Mouse (Mus musculus) CH12.LX (cell line): ENCODE results near the gene Ccdc6. TPM values are rescaled to one million over a fixed set of nuclear protein-coding genes. Genes with fewer than 3 reads are reported as not detected.

ENCODE experiments used
- DNase-seq: peaks from one replicate; pipeline ENCODE4 v3.0.0-alpha.2; 2013; ENCODE audit errors: extremely low read depth
- H3K27ac ChIP-seq: 2 replicates; pipeline ENCODE4 v1.5.1; 2012; ENCODE audit warnings: low read depth, mild to moderate bottlenecking, control low read depth, moderate library complexity; ENCODE audit not compliant: insufficient read depth
- H3K27me3 ChIP-seq: replicated peaks from 2 replicates; pipeline ENCODE3; 2012; ENCODE audit warnings: inconsistent platforms
- H3K36me3 ChIP-seq, 2 experiments: replicated peaks in 1 of 2; 2 replicates each; pipeline versions ENCODE3 to v1.6.1; 2012; ENCODE audit warnings: inconsistent platforms in 1 of 2, low read length in 1 of 2, mild to moderate bottlenecking in 1 of 2, mixed read lengths in 1 of 2, moderate library complexity in 1 of 2; ENCODE audit not compliant: control insufficient read depth in 1 of 2, insufficient read depth in 1 of 2
- H3K4me1 ChIP-seq, 2 experiments: 2 replicates each; pipeline ENCODE4 v1.6.1; 2012; ENCODE audit warnings: inconsistent platforms in 1 of 2, moderate library complexity in 1 of 2; ENCODE audit not compliant: insufficient read depth in 2 of 2, control insufficient read depth in 1 of 2
- H3K4me2 ChIP-seq: 2 replicates; pipeline ENCODE4 v1.6.1; 2012; ENCODE audit warnings: low read depth, mild to moderate bottlenecking, control low read depth; ENCODE audit not compliant: poor library complexity, insufficient read depth, severe bottlenecking
- H3K4me3 ChIP-seq, 3 experiments: fragments of 150-350 bp in 1 of 3; sonication (generic) in 1 of 3; replicated peaks in 1 of 3; 2 replicates each; pipeline versions ENCODE3 to v1.5.1; 2011 to 2012; ENCODE audit warnings: low read depth in 2 of 3, low read length in 2 of 3, mild to moderate bottlenecking in 2 of 3, moderate library complexity in 2 of 3, control low read depth in 1 of 3, improper control_type of control experiment in 1 of 3, inconsistent platforms in 1 of 3, mixed read lengths in 1 of 3; ENCODE audit not compliant: poor library complexity in 1 of 3
- H3K79me2 ChIP-seq: replicated peaks from 2 replicates; pipeline ENCODE4 v1.6.1; 2012; ENCODE audit warnings: mild to moderate bottlenecking, moderate library complexity; ENCODE audit not compliant: control insufficient read depth, poor library complexity, insufficient read depth, severe bottlenecking; ENCODE audit errors: extremely low read depth
- H3K9ac ChIP-seq: 2 replicates; pipeline ENCODE4 v1.6.1; 2012; ENCODE audit warnings: low read depth, mild to moderate bottlenecking, control low read depth, moderate library complexity; ENCODE audit not compliant: insufficient read depth
- H3K9me3 ChIP-seq: replicated peaks from 2 replicates; pipeline ENCODE3; 2012; ENCODE audit warnings: low read length, inconsistent platforms, mixed read lengths
- CTCF ChIP-seq, 2 experiments: IDR thresholded peaks in 1 of 2; conservative IDR thresholded peaks in 1 of 2; 2 replicates each; pipeline ENCODE4 v1.5.1; 2011 to 2012; ENCODE audit warnings: low read depth in 2 of 2, low read length in 2 of 2, improper control_type of control experiment in 1 of 2, inconsistent platforms in 1 of 2, mild to moderate bottlenecking in 1 of 2, moderate library complexity in 1 of 2
- E2F4 ChIP-seq: IDR thresholded peaks from 2 replicates; pipeline ENCODE4 v1.6.1; 2011; ENCODE audit warnings: low read depth, low read length, improper control_type of control experiment; ENCODE audit not compliant: insufficient replicate concordance
- EP300 ChIP-seq: IDR thresholded peaks from 2 replicates; pipeline ENCODE4 v1.6.1; 2011; ENCODE audit warnings: low read length, improper control_type of control experiment
- ETS1 ChIP-seq: conservative IDR thresholded peaks from 2 replicates; pipeline ENCODE4 v1.6.1; 2012; ENCODE audit warnings: low read depth, mild to moderate bottlenecking, inconsistent platforms, low read length, improper control_type of control experiment, moderate library complexity
- GABPA ChIP-seq: IDR thresholded peaks from 2 replicates; pipeline ENCODE4 v1.6.1; 2012; ENCODE audit warnings: low read depth, low read length, improper control_type of control experiment, inconsistent platforms; ENCODE audit not compliant: insufficient replicate concordance
- HCFC1 ChIP-seq: IDR thresholded peaks from 2 replicates; pipeline ENCODE4 v1.6.1; 2012; ENCODE audit warnings: low read depth, mild to moderate bottlenecking, inconsistent platforms, low read length, improper control_type of control experiment
- IRF4 ChIP-seq: IDR thresholded peaks from 2 replicates; pipeline ENCODE4 v1.6.1; 2014; ENCODE audit warnings: low read depth, mild to moderate bottlenecking, inconsistent platforms, low read length, improper control_type of control experiment
- MAZ ChIP-seq: IDR thresholded peaks from 2 replicates; pipeline ENCODE4 v1.6.1; 2012; ENCODE audit warnings: low read depth, mild to moderate bottlenecking, inconsistent platforms, low read length, improper control_type of control experiment, moderate library complexity
- MEF2A ChIP-seq: IDR thresholded peaks from 2 replicates; pipeline ENCODE4 v1.6.1; 2014; ENCODE audit warnings: low read depth, mild to moderate bottlenecking, inconsistent platforms, low read length, improper control_type of control experiment, borderline replicate concordance
- NELFE ChIP-seq: IDR thresholded peaks from 2 replicates; pipeline ENCODE4 v1.6.1; 2011; ENCODE audit warnings: low read depth, low read length, improper control_type of control experiment
- NRF1 ChIP-seq: IDR thresholded peaks from 2 replicates; pipeline ENCODE4 v1.6.1; 2014; ENCODE audit warnings: low read depth, mild to moderate bottlenecking, inconsistent platforms, low read length, improper control_type of control experiment, moderate library complexity
- PAX5 ChIP-seq: IDR thresholded peaks from 2 replicates; pipeline ENCODE4 v1.6.1; 2012; ENCODE audit warnings: low read length, inconsistent platforms, mixed read lengths
- POLR2AphosphoS2 ChIP-seq: IDR thresholded peaks from 2 replicates; pipeline ENCODE4 v1.6.1; 2011; ENCODE audit warnings: low read depth, low read length, improper control_type of control experiment
- SMC3 ChIP-seq: IDR thresholded peaks from 2 replicates; pipeline ENCODE4 v1.6.1; 2011; ENCODE audit warnings: low read depth, low read length, improper control_type of control experiment
- TBP ChIP-seq: conservative IDR thresholded peaks from 2 replicates; pipeline ENCODE4 v1.6.1; 2011; ENCODE audit warnings: low read depth, low read length, improper control_type of control experiment
- TCF12 ChIP-seq: IDR thresholded peaks from 2 replicates; pipeline ENCODE4 v1.6.1; 2014; ENCODE audit warnings: low read depth, mild to moderate bottlenecking, inconsistent platforms, low read length, improper control_type of control experiment
- USF2 ChIP-seq: conservative IDR thresholded peaks from 2 replicates; pipeline ENCODE4 v1.6.1; 2011; ENCODE audit warnings: low read depth, low read length, improper control_type of control experiment
- ZC3H11A ChIP-seq: IDR thresholded peaks from 2 replicates; pipeline ENCODE4 v1.6.1; 2012; ENCODE audit warnings: low read depth, mild to moderate bottlenecking, inconsistent platforms, low read length, improper control_type of control experiment
- ZKSCAN1 ChIP-seq: IDR thresholded peaks from 2 replicates; pipeline ENCODE4 v1.6.1; 2012; ENCODE audit warnings: low read depth, inconsistent platforms, low read length, improper control_type of control experiment, borderline replicate concordance
- ZNF384 ChIP-seq: IDR thresholded peaks from 2 replicates; pipeline ENCODE4 v1.6.1; 2012; ENCODE audit warnings: low read depth, low read length, improper control_type of control experiment, inconsistent platforms
- dilution Hi-C: fragments of 300-500 bp; cut with MboI; formaldehyde crosslinking; loops from 2 replicates; pipeline ENCODE4 v1.14.3; 2020; ENCODE audit warnings: low sequenced_read_pairs; ENCODE audit not compliant: extremely low pct_unique_long_range_greater_than_20kb, extremely low pct_ligation_motif_present
- in situ Hi-C: fragments of 300-500 bp; cut with MboI; formaldehyde crosslinking; loops from 3 replicates; pipeline ENCODE4 v1.14.3; 2019; ENCODE audit warnings: low sequenced_read_pairs, low pct_ligation_motif_present, low pct_unique_long_range_greater_than_20kb, mixed read lengths
- polyA plus RNA-seq: library from polyadenylated mRNA; unstranded; fragments of >175 nt; gene quantifications from 2 replicates; pipeline ENCODE4 v1.2.1, GENCODE M21; 2012; ENCODE audit warnings: low read depth; ENCODE audit not compliant: insufficient read length
- total RNA-seq, 2 experiments: library from RNA; depleted of rRNA; stranded (reverse); fragments of 300-350 nt in 1 of 2; fragments of >200 nt in 1 of 2; gene quantifications; 2 replicates each; pipeline ENCODE4 v1.2.3; 2012 to 2014

The Ccdc6 gene
- total and polyA plus RNA-seq, 3 experiments = 19.7 to 36.7 (median 33.5) TPM

DNA sequence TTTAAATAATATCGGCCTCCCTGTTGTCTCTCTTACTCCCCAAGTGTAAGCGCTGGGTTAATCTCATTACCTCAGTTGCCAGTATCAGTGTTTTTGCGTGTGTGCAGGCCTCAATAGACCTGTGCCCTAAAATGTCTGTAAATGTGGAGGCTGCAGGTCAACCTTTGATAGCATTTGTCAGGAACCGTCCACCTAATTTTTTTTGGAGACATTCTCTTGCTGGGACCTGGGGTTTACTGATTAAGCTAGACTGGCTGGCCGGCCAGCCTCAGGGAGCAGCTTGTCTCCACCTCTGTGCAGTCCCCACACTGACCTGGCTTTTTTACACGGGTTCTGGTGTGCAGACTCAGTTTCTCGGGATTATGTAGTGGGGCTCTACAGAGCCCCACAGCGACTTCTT is 30.4 kb downstream of the Ccdc6 start:
- peaks cover 5% of the 10 kb centered on the region for H3K9me3 ChIP-seq
- H3K4me3 ChIP-seq = no peak overlapping the region
- no peak overlapping the region for H3K4me2 ChIP-seq
- no peak overlapping the region for H3K27ac ChIP-seq
- in situ Hi-C loops = no loop called here
- no peaks in the 10 kb centered on the region for H3K27me3 ChIP-seq
- peaks cover 0 to 57% of the 10 kb centered on the region in 2 experiments for H3K36me3 ChIP-seq
- H3K9ac ChIP-seq = no peak overlapping the region
- dilution Hi-C loops = no loop called here
- TF ChIP-seq ZKSCAN1 = no peak
- no peak for TF ChIP-seq TBP
- TF ChIP-seq SMC3 = no peak
- no peak for TF ChIP-seq ZNF384
- no peak for TF ChIP-seq POLR2AphosphoS2
- TF ChIP-seq HCFC1 = no peak
- TF ChIP-seq USF2 = no peak
- no peak for TF ChIP-seq NELFE
- no peak for TF ChIP-seq E2F4
- no peak for TF ChIP-seq GABPA
- no peak for TF ChIP-seq PAX5
- no peak for TF ChIP-seq ZC3H11A
- no peak for TF ChIP-seq CTCF (conservative IDR thresholded peaks at IDR 0.05 in 1 of 2, IDR thresholded peaks at IDR 0.05 in 1 of 2; ENCODE audit: low read depth in 2 of 2, low read length in 2 of 2)
- TF ChIP-seq MAZ = no peak
- TF ChIP-seq IRF4 = no peak
- TF ChIP-seq EP300 = no peak
- no peak for TF ChIP-seq ETS1
- no peak for TF ChIP-seq MEF2A
- TF ChIP-seq TCF12 = no peak
- no peak for TF ChIP-seq NRF1
- peaks cover 56% of the 10 kb centered on the region for H3K79me2 ChIP-seq
- peaks cover 11 to 65% of the 10 kb centered on the region in 2 experiments for H3K4me1 ChIP-seq
- no peak for DNase-seq

- no peak for DNase-seq
- Histone ChIP-seq H3K9me3 (peaks cover 2% of the 10 kb centered on the region), H3K36me3 (peaks cover 0 to 63% of the 10 kb centered on the region in 2 experiments), H3K27ac (no peak overlapping the region), H3K9ac (no peak overlapping the region), H3K4me3 (no peak overlapping the region), H3K4me2 (no peak overlapping the region), H3K79me2 (peaks cover 52% of the 10 kb centered on the region), H3K4me1 (peaks cover 11 to 69% of the 10 kb centered on the region in 2 experiments), H3K27me3 (no peaks in the 10 kb centered on the region)
- in situ Hi-C loops (no loop called here), dilution Hi-C loops (no loop called here)
- TF ChIP-seq PAX5 (no peak), ZNF384 (peak; percentile 61)
Observed at GRCm38 (mm10) chr10:70128408-70128807, 31.5 kb downstream of the Ccdc6 start.
